Mouse (Mus musculus) right cerebral cortex, postnatal 10 days (tissue): ENCODE measurements around the gene Adprm.
"Not testable (repeated sequence)": the region's sequence is repeated elsewhere in the genome, so short reads cannot be mapped to it uniquely, and the experiment has no call there.

Experiments
- DNase-seq, 2 experiments: peaks; one replicate each; pipeline ENCODE4 v3.0.0; 2021; ENCODE audit warnings: low spot score in 2 of 2

Gene Adprm

GRCm38 (mm10) chr11:67052321-67052952 lies at the start of gene Adprm, which contains the start of gene Sco1:
Adprm (minus strand) TSS chr11:67052594.
Sco1 (plus strand) TSS chr11:67052670.
- DNase-seq, result peak; percentile 92 to 93

- peak in 1 of 2 experiments; percentile 68 for DNase-seq
These were observed 49.3 kb upstream of the Adprm start for GRCm38 (mm10) chr11:67101713-67102112.

GRCm38 (mm10) chr11:67100169-67100568 lies 47.8 kb upstream of the Adprm start:
- DNase-seq, result peak; percentile 54 to 61

GRCm38 (mm10) chr11:67099241-67099640 lies 46.8 kb upstream of the Adprm start:
- no peak for DNase-seq

GRCm38 (mm10) chr11:67098427-67098826 lies 46.0 kb upstream of the Adprm start:
- DNase-seq, result peak; percentile 66 to 80

GRCm38 (mm10) chr11:67097709-67098108 lies 45.3 kb upstream of the Adprm start:
- DNase-seq, result no peak

GRCm38 (mm10) chr11:67094470-67094869 lies 42.1 kb upstream of the Adprm start:
- peak in 1 of 2 experiments; percentile 20 for DNase-seq

- DNase-seq, result no peak
These were observed 41.3 kb upstream of the Adprm start for GRCm38 (mm10) chr11:67093652-67094051.

- DNase-seq, result no peak
These were observed 40.8 kb upstream of the Adprm start for GRCm38 (mm10) chr11:67093201-67093600.

- DNase-seq, result not testable (repeated sequence)
These were observed 40.0 kb upstream of the Adprm start for GRCm38 (mm10) chr11:67092354-67092753.

- DNase-seq, result no peak
These were observed 34.8 kb upstream of the Adprm start for GRCm38 (mm10) chr11:67087225-67087624.

- DNase-seq, result no peak
These were observed 34.2 kb upstream of the Adprm start for GRCm38 (mm10) chr11:67086467-67087164.

GRCm38 (mm10) chr11:67085489-67085888 lies 33.1 kb upstream of the Adprm start:
- peak; percentile 83 to 87 for DNase-seq

- DNase-seq, result no peak
These were observed 31.4 kb upstream of the Adprm start for GRCm38 (mm10) chr11:67083712-67084340.

GRCm38 (mm10) chr11:67083239-67083638 lies 30.8 kb upstream of the Adprm start:
- DNase-seq, result no peak

- no peak for DNase-seq
These were observed 30.4 kb upstream of the Adprm start for GRCm38 (mm10) chr11:67082793-67083192.

GRCm38 (mm10) chr11:67082188-67082587 lies 29.8 kb upstream of the Adprm start:
- no peak for DNase-seq

- DNase-seq, result no peak
These were observed 28.8 kb upstream of the Adprm start for GRCm38 (mm10) chr11:67081125-67081649.

- peak; percentile 51 to 62 for DNase-seq
These were observed 27.8 kb upstream of the Adprm start for GRCm38 (mm10) chr11:67080168-67080567.

GRCm38 (mm10) chr11:67079740-67080139 lies 27.3 kb upstream of the Adprm start:
- DNase-seq, result no peak

GRCm38 (mm10) chr11:67078888-67079287 lies 26.5 kb upstream of the Adprm start:
- DNase-seq, result no peak

- DNase-seq, result no peak
These were observed 25.6 kb upstream of the Adprm start, which contains the start of gene Myh3 for GRCm38 (mm10) chr11:67078000-67078399. Myh3 (plus strand) TSS chr11:67078300.
